Mouse (Mus musculus) neural tube, embryonic 14.5 days (tissue): ENCODE data around the gene Gm11114. TPM values are rescaled to one million over a fixed set of nuclear protein-coding genes. Genes with fewer than 3 reads are reported as not detected.

Source experiments
- ATAC-seq: fragments of 200-750 bp; cut with Nextera tagmentation; 2 replicates; pipeline ENCODE4 v1.8.0; 2017; ENCODE audit warnings: low read depth, mild to moderate bottlenecking, moderate TSS enrichment, moderate library complexity
- H3K27ac ChIP-seq: fragments of 300-500 bp; sonication (generic); 2 replicates; pipeline ENCODE4 v1.5.1; 2014; ENCODE audit warnings: low read depth, mild to moderate bottlenecking, control low read depth, low read length, moderate library complexity, mixed read lengths
- H3K27me3 ChIP-seq: fragments of 300-500 bp; sonication (generic); 2 replicates; pipeline ENCODE4 v1.6.1; 2014; ENCODE audit warnings: low read length; ENCODE audit not compliant: control insufficient read depth, insufficient read depth
- H3K36me3 ChIP-seq: fragments of 300-500 bp; sonication (generic); 2 replicates; pipeline ENCODE4 v1.6.1; 2014; ENCODE audit warnings: low read length, mixed read lengths; ENCODE audit not compliant: control insufficient read depth, insufficient read depth
- H3K4me1 ChIP-seq: fragments of 300-500 bp; sonication (generic); 2 replicates; pipeline ENCODE4 v1.6.1; 2014; ENCODE audit warnings: low read length; ENCODE audit not compliant: control insufficient read depth, insufficient read depth
- H3K4me2 ChIP-seq: fragments of 300-500 bp; sonication (generic); 2 replicates; pipeline ENCODE4 v1.6.1; 2014; ENCODE audit warnings: mild to moderate bottlenecking, low read depth, low read length, control low read depth
- H3K4me3 ChIP-seq: fragments of 300-500 bp; sonication (generic); 2 replicates; pipeline ENCODE4 v1.5.1; 2014; ENCODE audit warnings: low read depth, low read length, control low read depth, mixed read lengths
- H3K9ac ChIP-seq: fragments of 300-500 bp; sonication (generic); replicated peaks from 2 replicates; pipeline ENCODE4 v1.6.1; 2014; ENCODE audit warnings: low read depth, mild to moderate bottlenecking, control low read depth, low read length, mixed read lengths
- H3K9me3 ChIP-seq: fragments of 300-500 bp; sonication (generic); 2 replicates; pipeline ENCODE4 v1.6.1; 2016; ENCODE audit warnings: low read length; ENCODE audit not compliant: control insufficient read depth
- WGBS: fragments of 180-500 bp; shearing (Covaris S2); extraction: QIAGEN DNeasy Blood & Tissue Kit; methylation state at CpG from one replicate; pipeline ENCODE4 v1.1.7; 2014; 5-methylcytosine and 5-hydroxymethylcytosine counted together
- polyA plus RNA-seq: library from polyadenylated mRNA; unstranded; fragments of >200 nt; fragmentation: Nextera tagmentation; extraction: Ambion mirVana; gene quantifications from 2 replicates; pipeline ENCODE4 v1.2.1, GENCODE M21; 2014

Gm11114 gene
- polyA plus RNA-seq, 1 experiment from 2014 or later: not detected

GRCm38 (mm10) chr9:85342892-85343785 lies 30.6 kb downstream of the Gm11114 start:
- Histone ChIP-seq H3K36me3 (no peaks in the 10 kb centered on the region), H3K4me2 (no peak overlapping the region)
- no peak for ATAC-seq

GRCm38 (mm10) chr9:85347823-85348523 lies 35.4 kb downstream of the Gm11114 start:
- no peaks in the 10 kb centered on the region for H3K4me1 ChIP-seq

More at GRCm38 (mm10) chr9:85342892-85343785, 30.6 kb downstream of the Gm11114 start:
- no peaks in the 10 kb centered on the region for H3K9me3 ChIP-seq
- 88% methylated on average over 8 of the region's 8 CpGs for WGBS
- no peaks in the 10 kb centered on the region for H3K27me3 ChIP-seq
- H3K27ac ChIP-seq: no peak overlapping the region
- no peaks in the 10 kb centered on the region for H3K4me1 ChIP-seq
- no peak overlapping the region for H3K9ac ChIP-seq
- no peak overlapping the region for H3K4me3 ChIP-seq

GRCm38 (mm10) chr9:85355559-85355958 lies 43.0 kb downstream of the Gm11114 start:
- Histone ChIP-seq H3K4me1 (no peaks in the 10 kb centered on the region), H3K36me3 (no peaks in the 10 kb centered on the region), H3K27me3 (no peaks in the 10 kb centered on the region), H3K4me2 (no peak overlapping the region), H3K4me3 (no peak overlapping the region), H3K9me3 (no peaks in the 10 kb centered on the region), H3K9ac (no peak overlapping the region), H3K27ac (no peak overlapping the region)
- WGBS: 86% methylated on average over 5 of the region's 5 CpGs
- ATAC-seq: no peak

More at GRCm38 (mm10) chr9:85347823-85348523, 35.4 kb downstream of the Gm11114 start:
- 76% methylated on average over 10 of the region's 10 CpGs for WGBS
- no peaks in the 10 kb centered on the region for H3K27me3 ChIP-seq
- H3K4me2 ChIP-seq: no peak overlapping the region
- no peak for ATAC-seq
- no peak overlapping the region for H3K9ac ChIP-seq
- no peak overlapping the region for H3K4me3 ChIP-seq
- no peaks in the 10 kb centered on the region for H3K36me3 ChIP-seq
- no peak overlapping the region for H3K27ac ChIP-seq
- no peaks in the 10 kb centered on the region for H3K9me3 ChIP-seq

- no peak; the same call in 1 of the 2 replicates for ATAC-seq
Measured at GRCm38 (mm10) chr9:85357154-85357860, 44.7 kb downstream of the Gm11114 start.

More at GRCm38 (mm10) chr9:85357154-85357860, 44.7 kb downstream of the Gm11114 start:
- no peak overlapping the region for H3K9ac ChIP-seq
- no peaks in the 10 kb centered on the region for H3K36me3 ChIP-seq
- H3K9me3 ChIP-seq: no peaks in the 10 kb centered on the region
- no peaks in the 10 kb centered on the region for H3K27me3 ChIP-seq
- 80% methylated on average over 7 of the region's 7 CpGs for WGBS
- no peak overlapping the region for H3K27ac ChIP-seq
- no peak overlapping the region for H3K4me3 ChIP-seq
- H3K4me2 ChIP-seq: no peak overlapping the region
- H3K4me1 ChIP-seq: no peaks in the 10 kb centered on the region

Other genes with a start within 250 kb of the Gm11114 start
- gene Tent5a, start 14.6 kb downstream of the Gm11114 start, polyA plus RNA-seq: 4.6 and 12.3 TPM in 2 replicates